Mouse (Mus musculus) stomach, embryonic 15.5 days (tissue): ENCODE measurements around the gene Erc2. TPM values are rescaled to one million over a fixed set of nuclear protein-coding genes. Genes with fewer than 3 reads are reported as not detected.

Experiments
- ATAC-seq: fragments of 200-750 bp; cut with Nextera tagmentation; 2 replicates; pipeline ENCODE4 v1.8.0; 2017; ENCODE audit warnings: low read depth, moderate number of reproducible peaks, moderate TSS enrichment; ENCODE audit not compliant: insufficient read depth, low FRiP score
- H3K27ac ChIP-seq: fragments of 300-500 bp; sonication (generic); 2 replicates; pipeline ENCODE4 v1.5.1; 2015; ENCODE audit warnings: mild to moderate bottlenecking, inconsistent platforms
- H3K27me3 ChIP-seq: fragments of 300-500 bp; sonication (generic); replicated peaks from 2 replicates; pipeline ENCODE4 v1.6.1; 2015; ENCODE audit warnings: inconsistent platforms
- H3K36me3 ChIP-seq: fragments of 300-500 bp; sonication (generic); 2 replicates; pipeline ENCODE4 v1.6.1; 2015; ENCODE audit warnings: inconsistent platforms
- H3K4me1 ChIP-seq: fragments of 300-500 bp; sonication (generic); 2 replicates; pipeline ENCODE4 v1.6.1; 2015; ENCODE audit warnings: inconsistent platforms
- H3K4me2 ChIP-seq: fragments of 300-500 bp; sonication (generic); 2 replicates; pipeline ENCODE4 v1.6.1; 2015; ENCODE audit warnings: mild to moderate bottlenecking, inconsistent platforms
- H3K4me3 ChIP-seq: fragments of 300-500 bp; sonication (generic); replicated peaks from 2 replicates; pipeline ENCODE4 v1.5.1; 2015; ENCODE audit warnings: inconsistent platforms
- H3K9ac ChIP-seq: fragments of 300-500 bp; sonication (generic); 2 replicates; pipeline ENCODE4 v1.6.1; 2015; ENCODE audit warnings: inconsistent platforms
- H3K9me3 ChIP-seq: fragments of 300-500 bp; sonication (generic); 2 replicates; pipeline ENCODE4 v1.6.1; 2016; ENCODE audit warnings: inconsistent platforms
- WGBS: fragments of 180-500 bp; shearing (Covaris S2); methylation state at CpG from one replicate; pipeline ENCODE4 v1.1.7; 2015; 5-methylcytosine and 5-hydroxymethylcytosine counted together
- polyA plus RNA-seq: library from polyadenylated mRNA; unstranded; fragments of >200 nt; fragmentation: Nextera tagmentation; extraction: Ambion mirVana; gene quantifications from 2 replicates; pipeline ENCODE4 v1.2.1, GENCODE M21; 2015

The Erc2 gene
- polyA plus RNA-seq, 1 experiment from 2014 or later: 4.8 TPM

- Histone ChIP-seq H3K36me3 (no peaks in the 10 kb centered on the region), H3K27ac (no peak overlapping the region), H3K27me3 (no peaks in the 10 kb centered on the region), H3K4me1 (no peaks in the 10 kb centered on the region), H3K9me3 (no peaks in the 10 kb centered on the region), H3K4me2 (no peak overlapping the region), H3K4me3 (no peak overlapping the region), H3K9ac (no peak overlapping the region)
- no peak for ATAC-seq
- 71% methylated on average over 5 of the region's 5 CpGs for WGBS
These were observed 299.6 kb downstream of the Erc2 start for GRCm38 (mm10) chr14:27921656-27922373.

GRCm38 (mm10) chr14:27927369-27927768, 305.1 kb downstream of the Erc2 start:
- H3K27me3 ChIP-seq: no peaks in the 10 kb centered on the region
- no peak overlapping the region for H3K4me2 ChIP-seq
- H3K4me3 ChIP-seq: no peak overlapping the region
- no peak overlapping the region for H3K27ac ChIP-seq
- no peaks in the 10 kb centered on the region for H3K36me3 ChIP-seq
- H3K9ac ChIP-seq: no peak overlapping the region
- ATAC-seq: no peak
- H3K9me3 ChIP-seq: no peaks in the 10 kb centered on the region
- 87% methylated on average over 3 of the region's 3 CpGs for WGBS
- H3K4me1 ChIP-seq: no peaks in the 10 kb centered on the region

- H3K9ac ChIP-seq: no peak overlapping the region
- 65% methylated on average over 1 of the region's 1 CpGs for WGBS
- H3K4me2 ChIP-seq: no peak overlapping the region
- H3K27ac ChIP-seq: no peak overlapping the region
- no peaks in the 10 kb centered on the region for H3K27me3 ChIP-seq
- no peaks in the 10 kb centered on the region for H3K9me3 ChIP-seq
- H3K4me1 ChIP-seq: no peaks in the 10 kb centered on the region
- ATAC-seq: no peak
- H3K36me3 ChIP-seq: no peaks in the 10 kb centered on the region
- no peak overlapping the region for H3K4me3 ChIP-seq
These were observed 311.3 kb downstream of the Erc2 start for GRCm38 (mm10) chr14:27933533-27933932.

GRCm38 (mm10) chr14:27935714-27936113, 313.5 kb downstream of the Erc2 start:
- no peaks in the 10 kb centered on the region for H3K9me3 ChIP-seq
- H3K4me2 ChIP-seq: no peak overlapping the region
- no peak overlapping the region for H3K27ac ChIP-seq
- no peak for ATAC-seq
- WGBS: 89% methylated on average over 3 of the region's 3 CpGs
- no peaks in the 10 kb centered on the region for H3K4me1 ChIP-seq
- H3K36me3 ChIP-seq: no peaks in the 10 kb centered on the region
- H3K4me3 ChIP-seq: no peak overlapping the region
- no peak overlapping the region for H3K9ac ChIP-seq
- no peaks in the 10 kb centered on the region for H3K27me3 ChIP-seq

GRCm38 (mm10) chr14:27937922-27938321, 315.7 kb downstream of the Erc2 start:
- Histone ChIP-seq H3K27me3 (no peaks in the 10 kb centered on the region), H3K9ac (no peak overlapping the region), H3K4me2 (no peak overlapping the region), H3K9me3 (no peaks in the 10 kb centered on the region), H3K4me3 (no peak overlapping the region), H3K4me1 (no peaks in the 10 kb centered on the region), H3K27ac (no peak overlapping the region), H3K36me3 (no peaks in the 10 kb centered on the region)
- no peak for ATAC-seq
- 52% methylated on average over 2 of the region's 2 CpGs for WGBS

GRCm38 (mm10) chr14:27945276-27945675, 323.0 kb downstream of the Erc2 start:
- no peak overlapping the region for H3K27ac ChIP-seq
- H3K4me3 ChIP-seq: no peak overlapping the region
- H3K27me3 ChIP-seq: no peaks in the 10 kb centered on the region
- H3K9me3 ChIP-seq: no peaks in the 10 kb centered on the region
- H3K36me3 ChIP-seq: no peaks in the 10 kb centered on the region
- no peak overlapping the region for H3K4me2 ChIP-seq
- H3K4me1 ChIP-seq: no peaks in the 10 kb centered on the region
- 12% methylated on average over 1 of the region's 1 CpGs for WGBS
- ATAC-seq: no peak
- no peak overlapping the region for H3K9ac ChIP-seq

- H3K4me2 ChIP-seq: no peak overlapping the region
- no peaks in the 10 kb centered on the region for H3K4me1 ChIP-seq
- no peaks in the 10 kb centered on the region for H3K9me3 ChIP-seq
- H3K27me3 ChIP-seq: no peaks in the 10 kb centered on the region
- no peaks in the 10 kb centered on the region for H3K36me3 ChIP-seq
- no peak overlapping the region for H3K4me3 ChIP-seq
- no peak overlapping the region for H3K27ac ChIP-seq
- H3K9ac ChIP-seq: no peak overlapping the region
- 77% methylated on average over 5 of the region's 5 CpGs for WGBS
- ATAC-seq: no peak
These were observed 324.0 kb downstream of the Erc2 start for GRCm38 (mm10) chr14:27946211-27946610.

- no peaks in the 10 kb centered on the region for H3K27me3 ChIP-seq
- 67% methylated on average over 8 of the region's 8 CpGs for WGBS
- H3K4me2 ChIP-seq: no peak overlapping the region
- H3K4me1 ChIP-seq: no peaks in the 10 kb centered on the region
- no peak overlapping the region for H3K27ac ChIP-seq
- no peak overlapping the region for H3K9ac ChIP-seq
- no peak for ATAC-seq
- no peak overlapping the region for H3K4me3 ChIP-seq
- H3K9me3 ChIP-seq: no peaks in the 10 kb centered on the region
- no peaks in the 10 kb centered on the region for H3K36me3 ChIP-seq
These were observed 326.2 kb downstream of the Erc2 start for GRCm38 (mm10) chr14:27948391-27948790.

- no peak overlapping the region for H3K27ac ChIP-seq
- no peaks in the 10 kb centered on the region for H3K4me1 ChIP-seq
- no peak overlapping the region for H3K9ac ChIP-seq
- H3K4me2 ChIP-seq: no peak overlapping the region
- H3K9me3 ChIP-seq: no peaks in the 10 kb centered on the region
- H3K27me3 ChIP-seq: no peaks in the 10 kb centered on the region
- no peaks in the 10 kb centered on the region for H3K36me3 ChIP-seq
- no peak overlapping the region for H3K4me3 ChIP-seq
- ATAC-seq: no peak
These were observed 331.6 kb downstream of the Erc2 start for GRCm38 (mm10) chr14:27953814-27954213.

GRCm38 (mm10) chr14:27956801-27957200, 334.6 kb downstream of the Erc2 start:
- no peak overlapping the region for H3K4me3 ChIP-seq
- no peak overlapping the region for H3K27ac ChIP-seq
- no peak overlapping the region for H3K4me2 ChIP-seq
- ATAC-seq: no peak
- no peaks in the 10 kb centered on the region for H3K27me3 ChIP-seq
- H3K9me3 ChIP-seq: no peaks in the 10 kb centered on the region
- no peaks in the 10 kb centered on the region for H3K36me3 ChIP-seq
- no peaks in the 10 kb centered on the region for H3K4me1 ChIP-seq
- no peak overlapping the region for H3K9ac ChIP-seq
- 59% methylated on average over 2 of the region's 2 CpGs for WGBS

- no peak overlapping the region for H3K4me3 ChIP-seq
- no peaks in the 10 kb centered on the region for H3K36me3 ChIP-seq
- no peak overlapping the region for H3K27ac ChIP-seq
- no peak overlapping the region for H3K4me2 ChIP-seq
- 74% methylated on average over 6 of the region's 6 CpGs for WGBS
- no peaks in the 10 kb centered on the region for H3K4me1 ChIP-seq
- no peak overlapping the region for H3K9ac ChIP-seq
- ATAC-seq: no peak
- H3K9me3 ChIP-seq: no peaks in the 10 kb centered on the region
- no peaks in the 10 kb centered on the region for H3K27me3 ChIP-seq
These were observed 351.5 kb downstream of the Erc2 start for GRCm38 (mm10) chr14:27973701-27974100.

- H3K36me3 ChIP-seq: no peaks in the 10 kb centered on the region
- no peaks in the 10 kb centered on the region for H3K4me1 ChIP-seq
- no peak overlapping the region for H3K27ac ChIP-seq
- H3K9me3 ChIP-seq: no peaks in the 10 kb centered on the region
- no peak overlapping the region for H3K9ac ChIP-seq
- no peak overlapping the region for H3K4me2 ChIP-seq
- no peak for ATAC-seq
- no peaks in the 10 kb centered on the region for H3K27me3 ChIP-seq
- no peak overlapping the region for H3K4me3 ChIP-seq
- WGBS: 59% methylated on average over 1 of the region's 1 CpGs
These were observed 353.4 kb downstream of the Erc2 start for GRCm38 (mm10) chr14:27975661-27976060.

- Histone ChIP-seq H3K4me3 (no peak overlapping the region), H3K4me1 (no peaks in the 10 kb centered on the region), H3K27me3 (no peaks in the 10 kb centered on the region), H3K27ac (no peak overlapping the region), H3K9me3 (no peaks in the 10 kb centered on the region), H3K36me3 (no peaks in the 10 kb centered on the region), H3K4me2 (no peak overlapping the region), H3K9ac (no peak overlapping the region)
- no peak for ATAC-seq
- 73% methylated on average over 3 of the region's 3 CpGs for WGBS
These were observed 362.5 kb downstream of the Erc2 start for GRCm38 (mm10) chr14:27984758-27985157.
